Mouse (Mus musculus) kidney, adult 2 months (tissue): ENCODE measurements around the gene Ifi35. TPM values are rescaled to one million over a fixed set of nuclear protein-coding genes. Genes with fewer than 3 reads are reported as not detected.

ENCODE experiments used
- DNase-seq: peaks from one replicate; pipeline ENCODE4 v3.0.0; 2021
- H3K27ac ChIP-seq: fragments of 200-500 bp; 2 replicates; pipeline ENCODE4 v1.5.1; 2012; ENCODE audit warnings: low read depth, low read length, control low read depth, inconsistent platforms; ENCODE audit not compliant: insufficient read depth
- H3K27me3 ChIP-seq: fragments of 200-500 bp; replicated peaks from 2 replicates; pipeline ENCODE4 v1.6.1; 2012; ENCODE audit warnings: mild to moderate bottlenecking, moderate library complexity, low read length, inconsistent platforms; ENCODE audit not compliant: control insufficient read depth, insufficient read depth
- H3K36me3 ChIP-seq: fragments of 200-500 bp; 2 replicates; pipeline ENCODE4 v1.6.1; 2012; ENCODE audit warnings: mild to moderate bottlenecking, moderate library complexity, low read length, inconsistent platforms; ENCODE audit not compliant: control insufficient read depth, insufficient read depth
- H3K4me1 ChIP-seq: fragments of 200-500 bp; 2 replicates; pipeline ENCODE4 v1.6.1; 2011; ENCODE audit warnings: low read length; ENCODE audit not compliant: control insufficient read depth, insufficient read depth
- H3K4me3 ChIP-seq: fragments of 200-500 bp; 2 replicates; pipeline ENCODE4 v1.5.1; 2011; ENCODE audit warnings: mild to moderate bottlenecking, low read depth, low read length, control low read depth; ENCODE audit not compliant: insufficient read depth
- CTCF ChIP-seq: fragments of 200-500 bp; conservative IDR thresholded peaks from 2 replicates; pipeline ENCODE4 v1.5.1; 2011; ENCODE audit warnings: low read depth, mild to moderate bottlenecking, control low read depth, low read length, moderate library complexity, mixed read lengths; ENCODE audit not compliant: insufficient read depth, insufficient read length
- POLR2A ChIP-seq: fragments of 200-500 bp; IDR thresholded peaks from one replicate; pipeline ENCODE4 v1.6.1; 2011; ENCODE audit warnings: low read depth, low read length, control low read depth
- WGBS: fragments of 180-500 bp; shearing (Covaris S2); methylation state at CpG from one replicate; pipeline ENCODE4 v1.1.7; 2018; 5-methylcytosine and 5-hydroxymethylcytosine counted together
- polyA plus RNA-seq: library from polyadenylated mRNA; depleted of rRNA; stranded (reverse); fragments of >200 nt; gene quantifications from 2 replicates; pipeline ENCODE4 v1.2.3, GENCODE M21; 2012; rRNA removed

Gene Ifi35
- 25.6 and 29.6 TPM in 2 replicates for polyA plus RNA-seq

- H3K4me1 ChIP-seq: no peaks in the 10 kb centered on the region; the same call in 1 of the 2 replicates
- no peaks in the 10 kb centered on the region for H3K27me3 ChIP-seq
- H3K4me3 ChIP-seq: peak within 1 kb of the TSS; percentile 84
- peaks cover 3% of the 10 kb centered on the region for H3K36me3 ChIP-seq
- WGBS: 3% methylated on average over 10 of the region's 10 CpGs
- TF ChIP-seq POLR2A (peak; percentile 75), CTCF (no peak)
- DNase-seq: peak; percentile 93
- peak within 1 kb of the TSS; percentile 81 for H3K27ac ChIP-seq
Observed at GRCm38 (mm10) chr11:101448274-101448746, at the start of gene Ifi35. Gene Ifi35, plus strand, starts transcription at chr11:101448407.

- Histone ChIP-seq H3K27me3 (no peaks in the 10 kb centered on the region), H3K36me3 (peaks cover 2% of the 10 kb centered on the region; the same call in 1 of the 2 replicates), H3K4me1 (peaks cover 9% of the 10 kb centered on the region; the same call in 1 of the 2 replicates), H3K4me3 (no peak overlapping the region), H3K27ac (no peak overlapping the region)
- WGBS: 75% methylated on average over 2 of the region's 2 CpGs
- DNase-seq: no peak
- no peak for TF ChIP-seq CTCF
- TF ChIP-seq POLR2A: no peak
Observed at GRCm38 (mm10) chr11:101415306-101415705, 32.9 kb upstream of the Ifi35 start.

DNA sequence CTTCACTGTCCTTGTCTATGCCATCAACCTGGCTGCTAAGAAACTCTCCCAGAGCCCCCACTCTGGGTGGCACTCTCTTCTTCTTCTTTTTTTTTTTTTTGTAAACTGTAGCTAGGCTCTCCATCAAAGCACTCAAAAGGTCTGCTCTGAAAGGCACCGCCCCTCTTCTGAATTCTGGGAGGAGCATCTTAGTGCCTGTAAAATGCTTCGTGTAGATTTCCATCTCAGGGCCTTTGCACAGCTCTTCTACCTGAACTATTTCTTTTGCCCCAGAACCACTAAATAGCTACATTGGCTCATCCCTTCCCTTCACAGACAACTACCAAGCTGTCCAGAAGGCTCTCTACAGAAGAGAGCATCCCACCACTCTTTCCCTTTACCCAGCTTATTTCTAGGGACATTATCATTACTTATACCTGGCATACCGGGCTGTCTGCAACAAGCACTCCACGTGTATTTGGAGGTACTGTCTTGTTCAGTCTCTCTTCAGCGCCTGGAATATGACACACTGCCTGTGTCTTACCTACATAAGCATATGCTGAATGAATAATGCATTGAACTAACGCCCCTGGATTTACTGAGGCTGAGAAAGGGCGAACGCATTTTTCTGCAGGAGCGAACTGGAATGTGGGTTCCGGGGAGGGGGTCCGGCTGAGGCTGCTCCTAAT, 31.6 kb upstream of the Ifi35 start:
- Histone ChIP-seq H3K4me1 (peaks cover 9% of the 10 kb centered on the region; the same call in 1 of the 2 replicates), H3K27ac (no peak overlapping the region), H3K27me3 (no peaks in the 10 kb centered on the region), H3K36me3 (no peaks in the 10 kb centered on the region), H3K4me3 (peak overlapping the region; percentile 91)
- WGBS: 2% methylated on average over 11 of the region's 11 CpGs
- TF ChIP-seq CTCF: no peak
- peak; percentile 25 for DNase-seq

DNA sequence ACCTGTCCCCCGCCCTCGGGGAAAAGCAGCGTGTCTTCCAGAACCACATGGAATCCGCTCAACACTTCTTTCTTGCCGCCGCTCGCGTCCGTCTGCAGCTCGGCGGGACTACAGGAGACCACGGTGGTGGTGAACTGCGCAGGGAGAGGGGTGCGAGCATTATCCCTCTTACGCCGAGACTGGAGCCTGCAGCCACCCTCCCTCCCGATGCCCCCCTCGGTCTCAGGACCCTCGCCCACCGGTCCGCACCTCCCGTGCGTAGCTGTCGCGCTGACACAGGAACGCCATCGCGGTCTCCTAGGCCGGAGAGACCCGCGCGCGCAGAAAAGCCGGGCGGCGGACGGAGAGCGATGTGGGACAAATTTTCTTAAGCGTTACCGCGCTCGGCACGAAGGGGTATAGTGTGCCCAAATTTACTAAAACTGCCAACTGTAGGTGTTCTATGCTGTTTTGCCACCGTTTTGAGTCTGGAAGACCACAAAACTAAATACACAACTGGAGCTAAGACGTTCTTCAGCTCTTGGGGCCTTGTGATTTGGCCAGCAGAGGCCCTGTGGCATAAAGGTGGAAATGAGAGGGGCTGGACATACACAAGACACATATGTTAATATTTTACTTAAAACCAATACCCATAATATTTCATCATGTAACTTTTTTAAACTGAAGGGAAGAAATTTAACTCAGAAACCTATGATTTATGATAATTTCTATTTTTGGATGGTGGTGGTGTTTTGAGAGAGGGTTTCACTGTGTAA, 30.9 kb upstream of the Ifi35 start, which contains the start of gene Aarsd1:
TSS of gene Aarsd1 (minus strand) at position 515 of the 755 bp plus-strand sequence.
- Histone ChIP-seq H3K27me3 (no peaks in the 10 kb centered on the region), H3K36me3 (no peaks in the 10 kb centered on the region), H3K27ac (peak within 1 kb of the TSS; percentile 93), H3K4me1 (peaks cover 9% of the 10 kb centered on the region; the same call in 1 of the 2 replicates), H3K4me3 (peak within 1 kb of the TSS; percentile 91)
- WGBS: under 1% methylated on average over 45 of the region's 45 CpGs
- TF ChIP-seq CTCF: 0 out of 2 replicates have a peak, but pooled peaks have one; percentile 0
- no peak for TF ChIP-seq POLR2A
- DNase-seq: peak; percentile 92

DNA sequence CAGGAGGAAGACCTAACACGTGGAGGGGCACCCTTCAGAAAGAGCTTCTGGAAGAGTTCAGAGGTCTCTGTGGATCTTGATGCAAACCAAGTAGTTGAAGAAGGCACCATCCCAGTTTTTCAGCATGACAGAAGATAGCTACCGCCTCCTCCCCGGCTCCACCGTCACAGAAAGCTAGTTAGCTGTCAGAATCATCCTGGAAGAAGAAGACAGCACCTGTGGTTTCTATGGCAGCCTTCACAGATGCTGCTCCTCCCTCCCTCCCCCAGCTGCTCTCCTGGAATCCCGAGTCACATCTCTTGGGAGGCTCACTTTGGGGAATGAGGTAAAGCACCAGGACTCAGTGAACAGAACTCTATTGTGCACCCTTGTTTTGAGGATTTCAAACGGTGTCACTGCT, 29.2 kb upstream of the Ifi35 start:
- no peaks in the 10 kb centered on the region for H3K27me3 ChIP-seq
- no peak for TF ChIP-seq CTCF
- no peak for TF ChIP-seq POLR2A
- no peak overlapping the region for H3K27ac ChIP-seq
- H3K4me1 ChIP-seq: peaks cover 12% of the 10 kb centered on the region
- H3K36me3 ChIP-seq: no peaks in the 10 kb centered on the region
- WGBS: 69% methylated on average over 6 of the region's 6 CpGs
- DNase-seq: no peak
- H3K4me3 ChIP-seq: no peak overlapping the region

GRCm38 (mm10) chr11:101419610-101420009, 28.6 kb upstream of the Ifi35 start:
- Histone ChIP-seq H3K27me3 (no peaks in the 10 kb centered on the region), H3K27ac (no peak overlapping the region), H3K4me3 (no peak overlapping the region), H3K36me3 (no peaks in the 10 kb centered on the region), H3K4me1 (peaks cover 16% of the 10 kb centered on the region)
- TF ChIP-seq CTCF (no peak), POLR2A (no peak)
- 49% methylated on average over 3 of the region's 3 CpGs for WGBS
- no peak for DNase-seq

GRCm38 (mm10) chr11:101420148-101420547, 28.1 kb upstream of the Ifi35 start:
- Histone ChIP-seq H3K36me3 (no peaks in the 10 kb centered on the region), H3K4me3 (no peak overlapping the region), H3K27ac (no peak overlapping the region), H3K27me3 (no peaks in the 10 kb centered on the region), H3K4me1 (peaks cover 16% of the 10 kb centered on the region)
- DNase-seq: no peak
- 88% methylated on average over 5 of the region's 5 CpGs for WGBS
- no peak for TF ChIP-seq POLR2A
